Mouse (Mus musculus) forebrain, postnatal 0 days (tissue): ENCODE measurements around the gene Foxn2. TPM values are rescaled to one million over a fixed set of nuclear protein-coding genes. Genes with fewer than 3 reads are reported as not detected.
"Not testable (repeated sequence)": the region's sequence is repeated elsewhere in the genome, so short reads cannot be mapped to it uniquely, and the experiment has no call there.

Experiments
- ATAC-seq: fragments of 200-750 bp; cut with Nextera tagmentation; 2 replicates; pipeline ENCODE4 v1.8.0; 2017; ENCODE audit warnings: mild to moderate bottlenecking, moderate library complexity
- DNase-seq: peaks from one replicate; pipeline ENCODE4 v3.0.0-alpha.2; 2015
- H3K27ac ChIP-seq: fragments of 300-500 bp; sonication (generic); 2 replicates; pipeline ENCODE4 v1.5.1; 2014; ENCODE audit warnings: low read depth, mild to moderate bottlenecking, antibody characterized with exemption, low read length, moderate library complexity, mixed read lengths
- H3K27me3 ChIP-seq: fragments of 300-500 bp; sonication (generic); 2 replicates; pipeline ENCODE4 v1.6.1; 2014; ENCODE audit warnings: mild to moderate bottlenecking, low read length, mixed read lengths; ENCODE audit not compliant: insufficient read depth
- H3K36me3 ChIP-seq: fragments of 300-500 bp; sonication (generic); 2 replicates; pipeline ENCODE4 v1.6.1; 2014; ENCODE audit warnings: mild to moderate bottlenecking, moderate library complexity; ENCODE audit not compliant: insufficient read depth
- H3K4me1 ChIP-seq: fragments of 300-500 bp; sonication (generic); 2 replicates; pipeline ENCODE4 v1.6.1; 2014; ENCODE audit warnings: antibody characterized with exemption; ENCODE audit not compliant: insufficient read depth
- H3K4me2 ChIP-seq: fragments of 300-500 bp; sonication (generic); 2 replicates; pipeline ENCODE4 v1.6.1; 2014; ENCODE audit warnings: low read depth, mild to moderate bottlenecking, moderate library complexity
- H3K4me3 ChIP-seq: fragments of 300-500 bp; sonication (generic); 2 replicates; pipeline ENCODE4 v1.5.1; 2014; ENCODE audit warnings: low read depth, low read length, mixed read lengths
- H3K9ac ChIP-seq: fragments of 300-500 bp; sonication (generic); 2 replicates; pipeline ENCODE4 v1.6.1; 2014; ENCODE audit warnings: mild to moderate bottlenecking
- H3K9me3 ChIP-seq: fragments of 300-500 bp; sonication (generic); 2 replicates; pipeline ENCODE4 v1.6.1; 2016; ENCODE audit warnings: low read length
- CTCF ChIP-seq: sonication (generic); IDR thresholded peaks from 2 replicates; pipeline ENCODE4 v1.5.1; 2016; ENCODE audit warnings: antibody characterized with exemption, control low read depth, low read depth
- WGBS: fragments of 180-500 bp; shearing (Covaris S2); extraction: QIAGEN DNeasy Blood & Tissue Kit; methylation state at CpG from one replicate; pipeline ENCODE4 v1.1.7; 2014; 5-methylcytosine and 5-hydroxymethylcytosine counted together
- polyA plus RNA-seq: library from polyadenylated mRNA; unstranded; fragments of >200 nt; fragmentation: Nextera tagmentation; extraction: Ambion mirVana; gene quantifications from 2 replicates; pipeline ENCODE4 v1.2.1, GENCODE M21; 2015
- total RNA-seq: library from RNA; depleted of rRNA; stranded (reverse); fragments of >200 nt; gene quantifications from 2 replicates; pipeline ENCODE4 v1.2.3, GENCODE M21; 2014

Foxn2 gene
- total and polyA plus RNA-seq, 2 experiments from 2014 or later, result 5.0 to 11.2 TPM

DNA sequence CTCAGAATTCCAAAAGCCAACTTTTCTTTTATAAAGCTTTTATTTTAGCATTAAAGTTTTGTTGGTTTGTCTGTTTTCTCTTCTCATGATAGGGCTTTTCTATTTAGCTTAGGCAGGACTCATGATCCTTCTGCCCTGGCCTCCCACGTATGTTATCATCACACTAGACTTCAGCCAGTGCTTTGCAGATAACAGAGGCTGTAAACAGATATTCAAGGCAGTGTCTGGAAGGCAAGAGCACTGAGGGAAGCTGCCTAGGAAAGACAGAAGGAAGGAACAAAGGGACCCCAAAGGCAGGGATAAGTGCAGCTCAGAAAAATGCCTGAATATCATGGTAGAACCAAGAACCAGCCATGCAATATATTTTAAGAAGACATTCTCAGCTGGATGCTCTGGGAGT, 26.1 kb downstream of the Foxn2 start:
- no peak for ATAC-seq
- Histone ChIP-seq H3K27me3 (no peaks in the 10 kb centered on the region), H3K9ac (no peak overlapping the region), H3K36me3 (peaks cover 8% of the 10 kb centered on the region; the same call in 1 of the 2 replicates), H3K27ac (no peak overlapping the region), H3K9me3 (no peaks in the 10 kb centered on the region), H3K4me3 (no peak overlapping the region), H3K4me1 (no peaks in the 10 kb centered on the region), H3K4me2 (no peak overlapping the region)
- TF ChIP-seq CTCF, result no peak
- DNase-seq, result no peak
- 92% methylated on average over 1 of the region's 1 CpGs for WGBS

DNA sequence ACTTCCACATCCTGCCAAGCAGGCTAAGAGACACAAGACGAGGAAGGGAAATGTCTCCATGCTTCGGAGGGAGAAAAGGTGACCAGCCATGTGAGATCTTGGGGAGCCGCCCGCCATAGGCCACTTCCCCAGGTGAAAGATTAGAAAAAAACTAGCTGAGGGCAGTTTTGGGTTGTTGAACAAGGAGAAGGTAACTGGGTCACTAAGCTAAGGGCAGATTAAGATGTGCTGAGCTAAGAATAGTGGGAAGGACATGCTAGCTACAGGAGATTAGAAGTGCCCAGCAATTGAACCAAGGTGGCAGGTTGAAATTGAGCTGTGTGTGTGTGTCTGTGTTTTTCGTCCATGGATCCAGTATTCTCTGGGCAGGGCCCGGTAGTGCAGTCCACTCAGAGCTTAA, 27.2 kb downstream of the Foxn2 start:
- TF ChIP-seq CTCF, result no peak
- Histone ChIP-seq H3K9ac (no peak overlapping the region), H3K4me1 (no peaks in the 10 kb centered on the region), H3K27me3 (no peaks in the 10 kb centered on the region), H3K4me3 (no peak overlapping the region), H3K36me3 (peaks cover 9% of the 10 kb centered on the region; the same call in 1 of the 2 replicates), H3K27ac (no peak overlapping the region), H3K9me3 (no peaks in the 10 kb centered on the region), H3K4me2 (no peak overlapping the region)
- WGBS, result 89% methylated on average over 6 of the region's 6 CpGs
- ATAC-seq (no peak), DNase-seq (no peak)

DNA sequence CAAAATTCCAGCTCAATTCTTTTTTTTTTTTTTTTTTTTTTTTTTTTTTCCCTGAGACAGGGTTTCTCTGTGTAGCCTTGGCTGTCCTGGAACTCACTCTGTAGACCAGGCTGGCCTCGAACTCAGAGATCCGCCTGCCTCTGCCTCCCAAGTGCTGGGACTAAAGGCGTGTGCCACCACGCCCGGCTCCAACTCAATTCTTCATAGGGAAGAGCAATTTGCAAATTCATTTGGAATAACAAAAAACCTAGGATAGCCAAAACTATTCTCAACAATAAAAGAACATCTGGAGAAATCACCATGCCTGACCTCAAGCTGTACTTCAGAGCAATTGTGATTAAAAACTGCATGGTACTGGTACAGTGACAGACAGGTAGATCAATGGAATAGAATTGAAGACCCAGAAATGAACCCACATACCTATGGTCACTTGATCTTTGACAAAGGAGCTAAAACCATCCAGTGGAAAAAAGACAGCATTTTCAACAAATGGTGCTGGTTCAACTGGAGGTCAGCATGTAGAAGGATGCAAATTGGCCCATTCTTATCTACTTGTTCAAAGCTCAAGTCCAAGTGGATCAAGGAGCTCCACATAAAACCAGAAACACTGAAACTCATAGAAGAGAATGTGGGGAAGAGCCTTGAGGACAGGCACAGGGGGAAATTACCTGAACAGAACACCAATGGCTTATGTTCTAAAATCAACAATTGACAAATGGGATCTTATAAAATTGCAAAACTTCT, 28.3 kb downstream of the Foxn2 start:
- not testable (repeated sequence) for ATAC-seq, DNase-seq
- 90% methylated on average over 5 of the region's 5 CpGs for WGBS

DNA sequence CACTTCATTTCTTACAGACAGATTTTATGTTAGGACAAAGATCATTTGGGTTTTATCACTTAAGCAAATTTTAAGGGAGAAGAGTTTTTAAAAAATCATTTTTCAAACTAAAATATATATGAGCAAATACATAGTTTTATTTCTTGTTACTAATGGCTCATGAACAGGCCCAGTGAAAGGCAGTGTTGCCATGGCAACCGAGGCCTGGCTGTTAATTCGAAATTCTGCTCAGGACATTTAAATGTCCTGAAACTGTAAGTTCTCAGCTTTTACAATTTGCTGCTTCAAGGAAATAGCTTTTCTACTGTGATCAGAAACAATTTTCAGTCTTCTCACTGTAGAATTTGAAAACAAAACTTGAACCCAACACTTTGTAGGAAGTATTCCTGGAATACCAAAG, 33.3 kb downstream of the Foxn2 start:
- Histone ChIP-seq H3K27ac (no peak overlapping the region), H3K4me3 (no peak overlapping the region), H3K4me1 (no peaks in the 10 kb centered on the region), H3K36me3 (0 out of 2 replicates have a peak, but pooled peaks cover 5% of the 10 kb centered on the region), H3K4me2 (no peak overlapping the region), H3K27me3 (no peaks in the 10 kb centered on the region), H3K9me3 (no peaks in the 10 kb centered on the region), H3K9ac (no peak overlapping the region)
- ATAC-seq, result no peak
- no peak for TF ChIP-seq CTCF
- peak; percentile 69 for DNase-seq
- WGBS, result 44% methylated on average over 2 of the region's 2 CpGs

More for the DNA sequence above, 28.3 kb downstream of the Foxn2 start:
- not testable (repeated sequence) for H3K4me2 ChIP-seq, H3K9me3 ChIP-seq, H3K27me3 ChIP-seq, H3K9ac ChIP-seq, H3K27ac ChIP-seq, H3K4me1 ChIP-seq, H3K36me3 ChIP-seq, H3K4me3 ChIP-seq

DNA sequence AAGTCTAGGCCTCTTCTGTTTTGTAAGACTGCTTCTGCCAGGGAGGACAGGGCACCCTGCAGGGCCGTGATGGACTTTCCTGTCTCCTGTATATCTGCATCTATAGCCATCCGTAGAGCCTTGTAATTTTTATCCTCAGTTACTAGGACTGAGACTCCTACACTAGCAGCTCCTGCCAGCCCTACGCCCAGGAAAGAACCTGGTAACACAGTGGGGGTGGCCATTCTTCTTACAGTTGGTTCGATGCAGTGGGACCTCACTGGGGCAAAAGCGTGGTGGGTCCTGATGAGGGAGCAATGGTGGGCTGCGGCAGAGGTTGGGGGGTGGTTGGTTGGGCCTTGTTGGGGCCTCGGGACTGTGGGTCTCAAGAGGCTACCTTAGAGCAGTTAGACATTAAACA, 36.7 kb downstream of the Foxn2 start:
- H3K4me3 ChIP-seq, result no peak overlapping the region
- 94% methylated on average over 7 of the region's 7 CpGs for whole genome bisulfite sequencing

DNA sequence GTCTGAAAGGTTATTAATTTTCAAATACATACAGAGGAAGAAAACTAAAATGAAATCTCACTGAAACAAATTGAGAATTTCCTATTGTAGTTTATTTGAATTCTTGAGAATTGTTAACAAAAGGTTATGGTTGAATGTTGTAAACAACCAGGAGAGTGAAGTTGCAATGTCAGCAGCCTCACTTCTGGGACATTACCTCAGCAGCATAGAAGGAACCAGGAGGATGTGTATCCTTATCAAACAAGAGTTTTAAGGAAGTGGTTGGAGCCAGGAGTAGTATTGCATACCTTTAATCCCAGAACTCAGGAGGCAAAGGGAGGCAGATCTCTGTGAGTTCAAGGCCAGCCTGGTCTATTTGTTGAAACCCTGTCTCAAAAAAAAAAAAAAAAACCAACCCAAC, 37.2 kb downstream of the Foxn2 start:
- H3K9me3 ChIP-seq, result no peaks in the 10 kb centered on the region
- no peaks in the 10 kb centered on the region for H3K27me3 ChIP-seq
- no peaks in the 10 kb centered on the region for H3K4me1 ChIP-seq
- no peak for TF ChIP-seq CTCF
- no peak for ATAC-seq
- no peaks in the 10 kb centered on the region for H3K36me3 ChIP-seq
- no peak overlapping the region for H3K4me2 ChIP-seq
- H3K9ac ChIP-seq, result no peak overlapping the region
- H3K27ac ChIP-seq, result no peak overlapping the region
- DNase-seq, result no peak
- H3K4me3 ChIP-seq, result no peak overlapping the region

More for the DNA sequence above, 36.7 kb downstream of the Foxn2 start:
- Histone ChIP-seq H3K4me1 (no peaks in the 10 kb centered on the region), H3K9me3 (no peaks in the 10 kb centered on the region), H3K27ac (no peak overlapping the region), H3K27me3 (no peaks in the 10 kb centered on the region), H3K36me3 (no peaks in the 10 kb centered on the region), H3K4me2 (no peak overlapping the region), H3K9ac (no peak overlapping the region)
- TF ChIP-seq CTCF, result no peak
- ATAC-seq, result no peak
- no peak for DNase-seq

DNA sequence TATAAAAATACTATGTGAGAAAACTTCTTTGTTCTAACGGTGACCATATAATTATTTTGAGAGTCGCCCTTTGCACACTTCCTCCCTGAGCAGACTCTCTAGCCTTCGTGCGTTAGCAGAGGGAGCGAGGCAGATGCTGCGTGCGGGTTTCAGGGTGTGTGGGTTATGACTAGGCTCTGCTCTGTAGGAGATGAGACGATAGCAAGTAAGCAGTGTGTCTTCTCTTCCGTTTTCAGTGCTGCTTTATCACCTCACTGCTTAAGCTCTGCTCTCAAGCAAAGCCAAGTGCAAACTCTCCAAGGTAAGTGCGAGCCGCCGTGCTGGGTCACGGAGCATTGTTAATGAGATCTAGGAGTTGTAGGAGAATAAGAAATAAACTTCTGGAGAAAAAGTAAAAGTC, 38.5 kb downstream of the Foxn2 start:
- Histone ChIP-seq H3K4me3 (no peak overlapping the region), H3K4me2 (no peak overlapping the region), H3K9ac (no peak overlapping the region), H3K36me3 (no peaks in the 10 kb centered on the region), H3K9me3 (no peaks in the 10 kb centered on the region), H3K27me3 (no peaks in the 10 kb centered on the region), H3K4me1 (no peaks in the 10 kb centered on the region), H3K27ac (no peak overlapping the region)
- ATAC-seq (no peak), DNase-seq (no peak)
- WGBS, result 80% methylated on average over 13 of the region's 13 CpGs
- no peak for TF ChIP-seq CTCF
